18 mouse cellular contexts compared by ENCODE assay signal in genomic region chr8:89568641-89569040, GRCm38 (mm10).
"Had no signal": no experiment of that assay in that cellular context is flagged by ENCODE, and none has a peak within 500 bp of the region (broad histone marks: within the 10 kb centered on the region; RNA-seq: fewer than 3 reads in every experiment).

No protein-coding gene starts in this region.

- DNase-seq: liver, embryonic 13.5 days; liver, postnatal 0 days; lung, adult 2 months; lung, postnatal 14 days; lung, postnatal 36 days; right cerebral cortex, postnatal 25 days; right cerebral cortex, postnatal 4 days; spleen, adult 18-20 months; thymus, adult 18-20 months; thymus, postnatal 14 days; thymus, postnatal 36 days had no signal

- H3K27ac ChIP-seq: liver, embryonic 13.5 days; liver, embryonic 15.5 days; lung, embryonic 15.5 days; macrophage; midbrain, embryonic 12.5 days; midbrain, embryonic 15.5 days; neural tube, embryonic 12.5 days had no signal

- H3K4me3 ChIP-seq: liver, embryonic 13.5 days; liver, embryonic 15.5 days; lung, embryonic 15.5 days; megakaryocyte, embryonic 14.5 days; midbrain, embryonic 12.5 days; midbrain, embryonic 15.5 days; neural tube, embryonic 12.5 days had no signal

- H3K4me1 ChIP-seq: liver, embryonic 13.5 days; liver, embryonic 15.5 days; lung, embryonic 15.5 days; megakaryocyte, embryonic 14.5 days had no signal
